Mouse (Mus musculus) ES-Bruce4 (cell line): ENCODE measurements around the gene Scn8a.

ENCODE experiments used
- CTCF ChIP-seq: IDR thresholded peaks from one replicate; pipeline ENCODE4 v1.8.1; 2011; ENCODE audit warnings: low read depth, low read length
- EP300 ChIP-seq: IDR thresholded peaks from 2 replicates; pipeline ENCODE4 v1.6.1; 2011; ENCODE audit warnings: low read depth, low read length; ENCODE audit not compliant: insufficient read depth

GRCm38 (mm10) chr15:101060280-101060852 lies 190.7 kb downstream of the Scn8a start:
- TF ChIP-seq CTCF: no peak
- no peak for TF ChIP-seq EP300
